Mouse (Mus musculus) kidney, adult 2 months (tissue): ENCODE measurements at regions not wholly inside any gene's neighbourhood (a gene's known extent, or its start where the extent isn't known, plus 50 kb on each side); places are given as distances from the start of the nearest gene placed in this dataset.

ENCODE experiments used
- DNase-seq: peaks from one replicate; pipeline ENCODE4 v3.0.0; 2021
- H3K27ac ChIP-seq: fragments of 200-500 bp; 2 replicates; pipeline ENCODE4 v1.5.1; 2012; ENCODE audit warnings: low read depth, low read length, control low read depth, inconsistent platforms; ENCODE audit not compliant: insufficient read depth
- H3K27me3 ChIP-seq: fragments of 200-500 bp; replicated peaks from 2 replicates; pipeline ENCODE4 v1.6.1; 2012; ENCODE audit warnings: mild to moderate bottlenecking, moderate library complexity, low read length, inconsistent platforms; ENCODE audit not compliant: control insufficient read depth, insufficient read depth
- H3K36me3 ChIP-seq: fragments of 200-500 bp; 2 replicates; pipeline ENCODE4 v1.6.1; 2012; ENCODE audit warnings: mild to moderate bottlenecking, moderate library complexity, low read length, inconsistent platforms; ENCODE audit not compliant: control insufficient read depth, insufficient read depth
- H3K4me1 ChIP-seq: fragments of 200-500 bp; 2 replicates; pipeline ENCODE4 v1.6.1; 2011; ENCODE audit warnings: low read length; ENCODE audit not compliant: control insufficient read depth, insufficient read depth
- H3K4me3 ChIP-seq: fragments of 200-500 bp; 2 replicates; pipeline ENCODE4 v1.5.1; 2011; ENCODE audit warnings: mild to moderate bottlenecking, low read depth, low read length, control low read depth; ENCODE audit not compliant: insufficient read depth
- CTCF ChIP-seq: fragments of 200-500 bp; conservative IDR thresholded peaks from 2 replicates; pipeline ENCODE4 v1.5.1; 2011; ENCODE audit warnings: low read depth, mild to moderate bottlenecking, control low read depth, low read length, moderate library complexity, mixed read lengths; ENCODE audit not compliant: insufficient read depth, insufficient read length
- POLR2A ChIP-seq: fragments of 200-500 bp; IDR thresholded peaks from one replicate; pipeline ENCODE4 v1.6.1; 2011; ENCODE audit warnings: low read depth, low read length, control low read depth
- WGBS: fragments of 180-500 bp; shearing (Covaris S2); methylation state at CpG from one replicate; pipeline ENCODE4 v1.1.7; 2018; 5-methylcytosine and 5-hydroxymethylcytosine counted together

- no peak for DNase-seq
- no peak overlapping the region for H3K27ac ChIP-seq
- no peaks in the 10 kb centered on the region for H3K4me1 ChIP-seq
- TF ChIP-seq POLR2A (no peak), CTCF (no peak)
- no peaks in the 10 kb centered on the region for H3K36me3 ChIP-seq
- H3K4me3 ChIP-seq: no peak overlapping the region
- 86% methylated on average over 6 of the region's 6 CpGs for WGBS
- H3K27me3 ChIP-seq: no peaks in the 10 kb centered on the region
Observed at GRCm38 (mm10) chr9:47389901-47390300, 140.1 kb upstream of the Cadm1 start.

- no peaks in the 10 kb centered on the region for H3K36me3 ChIP-seq
- H3K4me3 ChIP-seq: no peak overlapping the region
- no peak for DNase-seq
- TF ChIP-seq CTCF (no peak), POLR2A (no peak)
- H3K27me3 ChIP-seq: no peaks in the 10 kb centered on the region
- no peaks in the 10 kb centered on the region for H3K4me1 ChIP-seq
- no peak overlapping the region for H3K27ac ChIP-seq
- 83% methylated on average over 5 of the region's 5 CpGs for WGBS
Observed at GRCm38 (mm10) chr9:47391669-47392068, 138.3 kb upstream of the Cadm1 start.

GRCm38 (mm10) chr9:47399598-47399997 lies 130.4 kb upstream of the Cadm1 start:
- no peak for DNase-seq
- TF ChIP-seq CTCF (no peak), POLR2A (no peak)
- H3K36me3 ChIP-seq: no peaks in the 10 kb centered on the region
- 24% methylated on average over 2 of the region's 2 CpGs for WGBS
- no peak overlapping the region for H3K4me3 ChIP-seq
- H3K27ac ChIP-seq: no peak overlapping the region
- no peaks in the 10 kb centered on the region for H3K27me3 ChIP-seq
- no peaks in the 10 kb centered on the region for H3K4me1 ChIP-seq

- H3K36me3 ChIP-seq: no peaks in the 10 kb centered on the region
- no peak for DNase-seq
- WGBS: 41% methylated on average over 7 of the region's 7 CpGs
- TF ChIP-seq POLR2A: no peak
- TF ChIP-seq CTCF: no peak
- no peak overlapping the region for H3K4me3 ChIP-seq
- no peaks in the 10 kb centered on the region for H3K4me1 ChIP-seq
- H3K27me3 ChIP-seq: no peaks in the 10 kb centered on the region
- H3K27ac ChIP-seq: no peak overlapping the region
Observed at GRCm38 (mm10) chr9:47400117-47400823, 129.7 kb upstream of the Cadm1 start.

- Histone ChIP-seq H3K36me3 (no peaks in the 10 kb centered on the region), H3K4me3 (no peak overlapping the region), H3K27ac (no peak overlapping the region), H3K27me3 (no peaks in the 10 kb centered on the region), H3K4me1 (no peaks in the 10 kb centered on the region)
- WGBS: 91% methylated on average over 11 of the region's 11 CpGs
- TF ChIP-seq POLR2A (no peak), CTCF (no peak)
- DNase-seq: no peak
Observed at GRCm38 (mm10) chr9:47401511-47401910, 128.5 kb upstream of the Cadm1 start.

GRCm38 (mm10) chr9:47403317-47403716 lies 126.7 kb upstream of the Cadm1 start:
- Histone ChIP-seq H3K4me3 (no peak overlapping the region), H3K4me1 (no peaks in the 10 kb centered on the region), H3K27ac (no peak overlapping the region), H3K36me3 (no peaks in the 10 kb centered on the region), H3K27me3 (no peaks in the 10 kb centered on the region)
- WGBS: 53% methylated on average over 11 of the region's 11 CpGs
- TF ChIP-seq POLR2A: no peak
- DNase-seq: no peak

GRCm38 (mm10) chr9:47404821-47405220 lies 125.2 kb upstream of the Cadm1 start:
- WGBS: 53% methylated on average over 3 of the region's 3 CpGs
- TF ChIP-seq POLR2A (no peak), CTCF (no peak)
- H3K36me3 ChIP-seq: no peaks in the 10 kb centered on the region
- DNase-seq: no peak
- H3K27ac ChIP-seq: no peak overlapping the region
- H3K4me1 ChIP-seq: no peaks in the 10 kb centered on the region
- H3K27me3 ChIP-seq: no peaks in the 10 kb centered on the region
- no peak overlapping the region for H3K4me3 ChIP-seq
